Mouse (Mus musculus): Measurements from ENCODE around the gene Kcnab2.

- no peak for TF ChIP-seq CTCF (IDR thresholded peaks at IDR 0.05; ENCODE audit: extremely low read depth, insufficient read depth, insufficient read length, insufficient replicate concordance)
- TF ChIP-seq POLR2A (IDR thresholded peaks at IDR 0.05; ENCODE audit: low read depth, low read length): no peak
Observed at GRCm38 (mm10) chr4:152405671-152406201, 71.9 kb downstream of the Kcnab2 start.

Data from spleen, adult 2 months (tissue).